Mouse (Mus musculus): ENCODE results near the gene Alpk1. TPM values are rescaled to one million over a fixed set of nuclear protein-coding genes. Genes with fewer than 3 reads are reported as not detected.
"Not testable (repeated sequence)": the region's sequence is repeated elsewhere in the genome, so short reads cannot be mapped to it uniquely, and the experiment has no call there.

Alpk1 gene
- polyA plus RNA-seq, 1 experiment from 2014 or later = 2.2 TPM

DNA sequence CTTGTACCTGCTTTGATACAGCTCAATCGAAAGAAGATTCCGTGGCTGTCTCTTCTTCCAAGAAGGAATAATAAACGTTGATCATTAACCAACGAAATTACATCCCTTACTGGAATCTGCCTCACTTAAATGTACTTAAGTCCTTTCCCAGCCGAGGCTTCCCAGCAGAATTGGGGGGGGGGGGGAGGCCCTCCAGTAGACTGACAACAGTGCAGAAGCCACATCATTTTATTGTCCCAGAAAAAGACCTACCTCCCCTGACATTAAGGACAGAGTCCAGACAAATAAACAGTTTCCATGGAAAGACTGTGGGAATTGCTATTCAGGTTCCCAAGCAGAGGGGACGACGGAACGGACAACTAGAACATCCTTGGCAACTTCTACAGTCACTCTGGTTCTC is 8.6 kb upstream of the Alpk1 start:
- Histone ChIP-seq H3K4me1 (peaks cover 21% of the 10 kb centered on the region), H3K4me2 (peak overlapping the region; percentile 95), H3K36me3 (replicated peaks) (no peaks in the 10 kb centered on the region), H3K4me3 (replicated peaks) (peak overlapping the region; percentile 57), H3K27me3 (peaks cover 54% of the 10 kb centered on the region), H3K9ac (no peak overlapping the region), H3K9me3 (no peaks in the 10 kb centered on the region), H3K27ac (no peak overlapping the region)
- WGBS = 18% methylated on average over 8 of the region's 8 CpGs
- ATAC-seq (ENCODE audit: low FRiP score) = no peak

DNA sequence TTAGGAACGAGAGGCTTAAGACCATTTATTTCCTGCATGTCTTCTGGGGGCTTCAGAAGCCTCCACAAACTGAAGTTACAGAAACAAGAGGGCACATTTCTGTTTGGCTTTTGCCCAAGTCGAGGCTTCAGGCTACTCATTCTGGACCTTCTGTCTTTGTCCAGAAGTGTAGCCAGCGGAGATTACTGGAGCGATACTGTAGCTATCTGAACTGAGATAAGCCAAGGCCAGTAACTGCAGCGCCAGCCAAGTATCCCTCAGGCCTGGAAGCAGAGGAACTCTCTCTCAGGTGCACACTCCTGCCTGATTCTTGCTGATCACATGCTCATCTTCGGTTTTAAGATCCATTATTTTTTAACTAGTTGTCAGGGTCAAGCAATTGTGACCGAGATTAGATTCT is 7.7 kb upstream of the Alpk1 start:
- Histone ChIP-seq H3K27ac (no peak overlapping the region), H3K27me3 (peaks cover 54% of the 10 kb centered on the region), H3K36me3 (replicated peaks) (no peaks in the 10 kb centered on the region), H3K4me2 (no peak overlapping the region), H3K4me1 (peaks cover 21% of the 10 kb centered on the region), H3K9ac (no peak overlapping the region), H3K4me3 (replicated peaks) (no peak overlapping the region), H3K9me3 (no peaks in the 10 kb centered on the region)
- WGBS = 51% methylated on average over 7 of the region's 7 CpGs
- ATAC-seq (ENCODE audit: low FRiP score) = no peak

DNA sequence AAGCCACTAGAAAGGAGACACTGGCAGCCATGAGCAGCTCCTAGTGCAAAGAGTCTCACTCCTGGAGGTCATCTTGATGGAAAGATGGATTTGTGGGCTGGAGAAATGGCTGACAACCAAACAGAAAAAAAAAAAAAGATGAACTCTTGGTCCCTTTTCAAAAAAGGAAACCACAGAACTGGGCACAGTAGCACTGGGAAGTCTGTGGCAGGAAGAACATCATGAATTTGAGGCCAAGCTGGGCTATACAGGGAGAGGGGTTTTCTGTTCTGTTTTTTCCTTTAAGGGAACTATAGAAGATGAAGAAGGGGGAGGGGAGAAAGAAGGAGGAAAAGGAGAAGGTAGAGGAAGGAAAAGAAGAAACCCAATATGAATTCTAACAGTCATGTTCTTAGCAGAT is 6.7 kb upstream of the Alpk1 start:
- Histone ChIP-seq H3K9ac (no peak overlapping the region), H3K9me3 (no peaks in the 10 kb centered on the region), H3K4me1 (peaks cover 21% of the 10 kb centered on the region), H3K4me3 (replicated peaks) (no peak overlapping the region), H3K4me2 (no peak overlapping the region), H3K27me3 (peaks cover 48% of the 10 kb centered on the region), H3K36me3 (replicated peaks) (no peaks in the 10 kb centered on the region), H3K27ac (no peak overlapping the region)
- no peak for ATAC-seq (ENCODE audit: low FRiP score)

DNA sequence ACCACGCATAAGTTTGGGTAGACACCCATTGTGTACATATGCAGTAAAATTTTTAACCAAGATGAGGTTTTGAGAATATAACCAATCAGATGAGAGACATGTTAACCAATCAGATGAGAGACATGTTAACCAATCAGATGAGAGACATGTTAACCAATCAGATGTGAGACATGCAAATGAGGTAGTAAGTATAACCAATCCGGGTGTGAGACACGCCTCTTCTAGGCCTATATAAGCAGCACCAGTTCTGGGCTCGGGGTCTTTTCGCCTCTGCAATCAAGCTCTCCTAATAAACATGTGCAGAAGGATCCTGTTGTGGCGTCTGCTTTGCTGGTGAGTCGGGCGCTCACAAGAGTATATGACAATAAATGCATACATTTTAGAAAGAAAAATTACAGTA is 3.4 kb upstream of the Alpk1 start:
- H3K27ac ChIP-seq; H3K4me3 ChIP-seq (replicated peaks); H3K4me1 ChIP-seq; H3K9ac ChIP-seq; ATAC-seq (ENCODE audit: low FRiP score); H3K9me3 ChIP-seq; H3K4me2 ChIP-seq; H3K36me3 ChIP-seq (replicated peaks): not testable (repeated sequence)
- WGBS = 91% methylated on average over 8 of the region's 8 CpGs
- peaks cover 31% of the 10 kb centered on the region for H3K27me3 ChIP-seq

DNA sequence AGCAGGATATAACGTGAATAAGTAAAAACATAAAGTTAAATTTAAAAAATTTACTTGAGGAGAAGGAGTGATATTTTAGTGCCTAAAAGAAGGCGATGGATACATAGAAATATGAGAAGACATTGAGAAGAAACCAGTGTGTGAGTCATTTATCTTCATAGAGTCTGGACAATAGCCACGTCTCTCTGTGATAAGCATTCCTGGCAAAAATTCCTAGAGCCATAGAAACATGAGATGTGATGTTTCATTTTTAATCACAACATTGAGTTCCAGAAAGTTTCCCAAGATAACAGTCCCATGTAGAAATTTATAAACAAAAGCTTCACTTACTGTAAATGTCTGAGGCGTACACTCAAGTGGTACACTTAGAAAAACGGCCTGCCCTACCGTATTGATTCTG is 2.6 kb upstream of the Alpk1 start:
- Histone ChIP-seq H3K27ac (no peak overlapping the region), H3K9me3 (no peaks in the 10 kb centered on the region), H3K4me1 (no peaks in the 10 kb centered on the region), H3K36me3 (replicated peaks) (no peaks in the 10 kb centered on the region), H3K4me2 (no peak overlapping the region), H3K4me3 (replicated peaks) (no peak overlapping the region), H3K27me3 (peaks cover 23% of the 10 kb centered on the region), H3K9ac (no peak overlapping the region)
- WGBS = 94% methylated on average over 6 of the region's 6 CpGs
- ATAC-seq (ENCODE audit: low FRiP score) = no peak

DNA sequence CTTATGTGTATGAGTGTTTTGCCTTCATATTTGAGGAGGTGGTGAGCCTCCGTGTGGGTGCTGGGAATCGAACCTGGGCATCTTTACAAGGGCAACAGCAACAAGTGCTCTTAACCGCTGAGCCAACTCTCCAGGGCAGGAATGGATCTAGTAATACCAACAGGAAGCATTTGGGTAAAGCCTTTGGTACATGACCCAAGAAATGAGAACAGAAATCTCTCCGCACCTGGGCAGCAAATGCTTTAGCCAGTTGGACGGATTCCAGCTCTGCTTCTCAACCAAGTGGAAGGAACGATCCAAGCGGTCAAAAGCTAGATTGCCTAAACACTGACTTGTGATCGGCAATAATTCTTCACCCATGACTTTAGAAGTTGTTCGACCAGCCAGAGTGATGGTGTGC is 594 bp upstream of the Alpk1 start:
- no peak for ATAC-seq (ENCODE audit: low FRiP score)
- Histone ChIP-seq H3K4me2 (no peak overlapping the region), H3K36me3 (replicated peaks) (no peaks in the 10 kb centered on the region), H3K27me3 (0 out of 2 replicates have a peak, but pooled peaks cover 10% of the 10 kb centered on the region), H3K9ac (no peak overlapping the region), H3K9me3 (no peaks in the 10 kb centered on the region), H3K27ac (no peak overlapping the region), H3K4me1 (no peaks in the 10 kb centered on the region), H3K4me3 (replicated peaks) (no peak overlapping the region)
- WGBS = 92% methylated on average over 9 of the region's 9 CpGs

DNA sequence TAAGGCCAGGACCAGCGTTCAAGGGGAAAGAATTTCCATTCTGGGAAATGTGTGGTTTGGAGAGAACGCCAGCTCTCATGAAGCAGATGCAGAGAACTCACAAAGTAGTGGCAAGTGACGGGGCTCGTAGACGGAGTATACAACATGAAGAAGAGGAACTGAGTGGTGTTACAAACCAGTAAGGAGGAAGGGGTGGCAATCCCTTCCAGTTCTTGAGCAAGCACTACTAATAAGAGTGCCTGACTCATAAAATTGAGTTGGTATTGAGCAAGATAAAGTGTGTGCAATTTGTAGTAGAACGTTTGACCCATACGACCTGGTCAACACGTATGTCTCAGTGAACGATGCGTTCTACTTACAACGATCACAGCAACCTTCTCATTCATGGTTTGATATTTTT is 11.2 kb downstream of the Alpk1 start:
- WGBS = 90% methylated on average over 11 of the region's 11 CpGs
- ATAC-seq (ENCODE audit: low FRiP score) = no peak
- Histone ChIP-seq H3K27me3 (peaks cover 11% of the 10 kb centered on the region), H3K9me3 (no peaks in the 10 kb centered on the region), H3K9ac (no peak overlapping the region), H3K27ac (no peak overlapping the region), H3K4me3 (replicated peaks) (no peak overlapping the region), H3K4me2 (no peak overlapping the region), H3K36me3 (replicated peaks) (no peaks in the 10 kb centered on the region), H3K4me1 (no peaks in the 10 kb centered on the region)

DNA sequence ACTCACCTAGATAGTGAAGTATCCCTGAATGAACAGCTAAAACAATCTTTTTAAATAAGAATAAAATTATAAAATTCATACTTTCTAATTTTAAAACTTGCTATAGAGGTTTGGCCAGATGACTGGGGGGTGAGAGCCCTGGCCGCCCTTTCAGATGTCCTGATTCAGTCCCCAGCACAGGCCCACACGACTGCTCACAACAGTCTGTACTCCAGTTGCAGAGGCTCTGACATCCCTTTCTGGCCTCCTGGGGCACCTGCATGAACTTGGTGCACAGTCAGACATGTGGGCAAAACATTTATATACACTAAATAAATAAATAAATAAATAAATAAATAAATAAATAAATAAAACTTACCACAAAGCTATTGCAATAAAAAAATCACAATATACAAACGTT is 14.4 kb downstream of the Alpk1 start:
- no peak for ATAC-seq (ENCODE audit: low FRiP score)
- H3K9ac ChIP-seq = no peak overlapping the region
- no peak overlapping the region for H3K4me3 ChIP-seq (replicated peaks)
- H3K4me1 ChIP-seq = no peaks in the 10 kb centered on the region
- WGBS = 79% methylated on average over 3 of the region's 3 CpGs
- no peaks in the 10 kb centered on the region for H3K36me3 ChIP-seq (replicated peaks)
- H3K27me3 ChIP-seq = peaks cover 36% of the 10 kb centered on the region
- no peaks in the 10 kb centered on the region for H3K9me3 ChIP-seq
- H3K4me2 ChIP-seq = no peak overlapping the region
- no peak overlapping the region for H3K27ac ChIP-seq

DNA sequence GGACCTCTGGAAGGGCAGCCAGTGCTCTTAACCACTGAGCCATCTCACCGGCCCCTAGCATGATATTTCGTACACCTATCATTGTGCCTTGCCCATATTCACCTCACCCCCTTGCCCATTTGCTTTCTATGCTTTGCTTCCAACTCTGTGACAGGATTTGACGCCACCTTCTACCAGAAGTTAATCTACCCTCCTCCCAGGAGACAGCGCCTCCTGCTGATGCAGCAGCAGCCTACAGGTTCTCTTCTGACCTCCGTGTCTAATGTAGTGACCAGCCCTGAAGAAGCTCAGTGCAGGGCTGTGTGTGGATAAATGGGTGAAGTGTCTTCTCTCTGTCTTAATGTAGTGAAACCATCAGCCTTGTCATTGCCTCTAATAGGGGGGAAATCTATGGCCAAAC is 15.8 kb downstream of the Alpk1 start:
- Histone ChIP-seq H3K27ac (no peak overlapping the region), H3K27me3 (peaks cover 47% of the 10 kb centered on the region), H3K4me2 (no peak overlapping the region), H3K4me1 (no peaks in the 10 kb centered on the region), H3K36me3 (replicated peaks) (no peaks in the 10 kb centered on the region), H3K4me3 (replicated peaks) (no peak overlapping the region), H3K9me3 (no peaks in the 10 kb centered on the region), H3K9ac (no peak overlapping the region)
- ATAC-seq (ENCODE audit: low FRiP score) = no peak
- 53% methylated on average over 5 of the region's 5 CpGs for WGBS

DNA sequence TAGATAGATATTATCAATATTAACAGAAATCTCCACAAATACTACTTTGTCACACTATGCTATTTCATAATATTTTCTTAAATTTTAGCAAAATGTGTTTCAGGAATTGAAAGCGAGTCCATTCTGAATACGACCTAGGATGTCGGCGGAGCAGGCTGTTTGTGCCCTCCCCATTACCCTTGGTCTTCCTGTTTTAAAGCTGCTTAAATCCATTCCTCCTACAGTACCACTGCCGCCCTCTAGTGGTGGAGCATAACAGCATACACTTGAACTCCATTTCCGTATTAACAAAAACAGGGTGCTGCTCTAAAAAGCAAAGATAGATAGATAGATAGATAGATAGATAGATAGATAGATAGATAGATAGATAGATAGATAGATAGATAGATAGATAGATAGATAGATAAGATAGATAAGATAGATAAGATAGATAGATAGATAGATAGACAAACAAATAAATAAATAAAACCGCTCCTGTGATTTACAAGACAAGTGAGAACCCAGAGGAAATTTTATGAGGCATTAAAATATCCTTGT is 17.2 kb downstream of the Alpk1 start:
- H3K27me3 ChIP-seq = peaks cover 58% of the 10 kb centered on the region
- H3K36me3 ChIP-seq (replicated peaks) = no peaks in the 10 kb centered on the region
- H3K9ac ChIP-seq = no peak overlapping the region

DNA sequence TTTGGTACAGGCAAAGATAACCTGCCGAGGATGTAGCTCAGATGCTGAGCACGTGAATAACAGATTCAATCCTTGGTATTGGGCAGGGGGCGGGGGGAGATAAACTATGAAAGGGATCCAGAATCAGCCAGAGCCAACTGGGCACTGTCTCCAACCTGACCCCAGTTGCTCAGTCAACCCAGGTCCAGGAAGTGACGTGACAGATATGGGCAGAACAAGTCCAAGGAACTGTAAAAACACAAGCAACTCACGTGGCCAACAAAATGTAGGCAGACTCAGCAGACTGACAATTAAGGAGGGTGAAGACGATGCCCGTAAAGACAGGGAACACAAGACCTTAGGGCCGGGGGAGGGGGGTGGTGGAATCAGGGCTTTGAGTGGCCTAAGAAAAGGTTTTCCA is 17.9 kb downstream of the Alpk1 start:
- no peak for ATAC-seq (ENCODE audit: low FRiP score)
- Histone ChIP-seq H3K4me2 (no peak overlapping the region), H3K36me3 (replicated peaks) (no peaks in the 10 kb centered on the region), H3K27me3 (peaks cover 59% of the 10 kb centered on the region), H3K4me3 (replicated peaks) (no peak overlapping the region), H3K4me1 (peaks cover 12% of the 10 kb centered on the region), H3K9ac (no peak overlapping the region), H3K9me3 (no peaks in the 10 kb centered on the region), H3K27ac (no peak overlapping the region)
- WGBS = 69% methylated on average over 8 of the region's 8 CpGs

More for the DNA sequence above, 17.2 kb downstream of the Alpk1 start:
- Histone ChIP-seq H3K4me1 (peaks cover 9% of the 10 kb centered on the region), H3K27ac (no peak overlapping the region), H3K4me3 (replicated peaks) (no peak overlapping the region), H3K4me2 (no peak overlapping the region), H3K9me3 (no peaks in the 10 kb centered on the region)
- WGBS = 29% methylated on average over 7 of the region's 7 CpGs
- ATAC-seq (ENCODE audit: low FRiP score) = 0 out of 2 replicates have a peak, but pooled peaks have one; percentile 50

DNA sequence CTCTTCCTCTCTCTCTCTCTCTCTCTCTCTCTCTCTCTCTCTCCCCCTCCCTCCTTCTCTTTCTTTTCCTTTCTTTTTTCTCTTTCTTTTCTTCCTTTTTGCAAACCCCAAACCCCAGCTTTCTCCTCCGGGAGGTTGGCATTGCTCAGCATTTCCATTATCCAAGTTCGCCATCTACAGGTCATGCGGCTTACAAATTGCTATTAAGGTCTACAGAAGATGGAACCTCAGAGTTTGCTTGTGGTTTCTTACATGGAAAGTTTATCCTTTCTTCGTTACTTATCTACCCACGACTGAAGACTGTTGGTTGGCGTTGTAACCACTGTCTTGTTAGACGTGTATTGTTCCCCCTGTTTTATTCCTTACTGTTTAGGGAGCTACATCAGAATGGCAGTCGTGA is 21.1 kb downstream of the Alpk1 start:
- Histone ChIP-seq H3K27ac (no peak overlapping the region), H3K4me1 (peaks cover 12% of the 10 kb centered on the region), H3K4me3 (replicated peaks) (no peak overlapping the region), H3K4me2 (no peak overlapping the region), H3K9me3 (no peaks in the 10 kb centered on the region), H3K9ac (no peak overlapping the region), H3K36me3 (replicated peaks) (no peaks in the 10 kb centered on the region), H3K27me3 (peaks cover 85% of the 10 kb centered on the region)
- WGBS = 14% methylated on average over 8 of the region's 8 CpGs
- peak; percentile 67; the same call in 1 of the 2 replicates for ATAC-seq (ENCODE audit: low FRiP score)

DNA sequence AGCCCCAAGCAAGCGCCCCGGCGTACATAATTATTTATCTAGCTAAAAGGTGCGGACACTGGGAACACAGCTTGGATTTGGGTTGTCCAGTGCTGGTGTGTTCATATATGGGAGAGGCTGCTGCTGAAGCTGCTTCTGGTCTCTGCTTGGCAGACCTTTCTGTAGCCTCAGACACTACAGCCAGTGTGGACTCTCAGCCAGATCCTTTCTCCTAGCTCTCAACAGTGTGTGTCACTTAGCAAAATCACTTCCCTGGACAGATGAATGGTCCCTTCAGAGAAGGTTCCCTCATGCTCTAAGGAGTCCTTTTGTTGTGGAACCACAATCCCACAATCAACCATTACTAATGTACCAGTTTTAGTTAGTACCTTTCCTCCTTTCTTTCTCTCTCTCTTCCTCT is 21.5 kb downstream of the Alpk1 start:
- Histone ChIP-seq H3K9ac (no peak overlapping the region), H3K27ac (peak overlapping the region; percentile 65), H3K36me3 (replicated peaks) (no peaks in the 10 kb centered on the region), H3K9me3 (no peaks in the 10 kb centered on the region), H3K27me3 (peaks cover 86% of the 10 kb centered on the region), H3K4me1 (peaks cover 12% of the 10 kb centered on the region), H3K4me2 (no peak overlapping the region), H3K4me3 (replicated peaks) (no peak overlapping the region)
- 51% methylated on average over 4 of the region's 4 CpGs for WGBS
- peak; percentile 54; the same call in 1 of the 2 replicates for ATAC-seq (ENCODE audit: low FRiP score)
